Mouse (Mus musculus): ENCODE measurements around the gene Scgb1b29. TPM values are rescaled to one million over a fixed set of nuclear protein-coding genes. Genes with fewer than 3 reads are reported as not detected.

The Scgb1b29 gene
- total RNA-seq (2023) = not detected

GRCm38 (mm10) chr7:32441241-32441640 lies at the start of gene Scgb1b29:
Gene Scgb1b29 (plus strand): TSS chr7:32441541.

Other genes starting within 250 kb of the Scgb1b29 start
- not detected for gene Scgb2b11, start 230.4 kb upstream of the Scgb1b29 start, total RNA-seq (2023)
- not detected for gene Scgb1b11, start 218.7 kb upstream of the Scgb1b29 start, total RNA-seq (2023)
- gene Scgb2b12, start 114.3 kb upstream of the Scgb1b29 start, total RNA-seq (2023) = not detected
- not detected for gene Scgb1b12, start 107.4 kb upstream of the Scgb1b29 start, total RNA-seq (2023)